Mouse (Mus musculus) bone marrow, adult 2 months (tissue): Measurements from ENCODE around the gene Tas2r123. TPM values are rescaled to one million over a fixed set of nuclear protein-coding genes. Genes with fewer than 3 reads are reported as not detected.

Experiments used
- H3K27ac ChIP-seq: fragments of 200-500 bp; 2 replicates; pipeline ENCODE4 v1.5.1; 2012; ENCODE audit warnings: low read depth, mild to moderate bottlenecking, control low read depth, inconsistent platforms, low read length; ENCODE audit not compliant: control insufficient read depth, poor library complexity, insufficient read depth
- H3K4me1 ChIP-seq: fragments of 200-500 bp; 2 replicates; pipeline ENCODE4 v1.6.1; 2011; ENCODE audit warnings: low read length; ENCODE audit not compliant: control insufficient read depth, insufficient read depth
- H3K4me3 ChIP-seq: fragments of 200-500 bp; replicated peaks from 2 replicates; pipeline ENCODE3; 2011; ENCODE audit warnings: mild to moderate bottlenecking, low read depth, low read length, control low read depth; ENCODE audit not compliant: control insufficient read depth
- CTCF ChIP-seq: fragments of 200-500 bp; IDR thresholded peaks from 2 replicates; pipeline ENCODE4 v1.5.1; 2011; ENCODE audit warnings: low read length, control low read depth; ENCODE audit not compliant: control insufficient read depth, insufficient read depth
- POLR2A ChIP-seq: fragments of 200-500 bp; IDR thresholded peaks from 2 replicates; pipeline ENCODE4 v1.6.1; 2011; ENCODE audit warnings: low read depth, mild to moderate bottlenecking, control low read depth, low read length, borderline replicate concordance; ENCODE audit not compliant: control insufficient read depth
- WGBS: fragments of 180-500 bp; shearing (Covaris S2); methylation state at CpG from one replicate; pipeline ENCODE4 v1.1.7; 2018; 5-methylcytosine and 5-hydroxymethylcytosine counted together
- polyA plus RNA-seq: library from polyadenylated mRNA; stranded (reverse); fragments of >200 nt; gene quantifications from 2 replicates; pipeline ENCODE4 v1.2.4, GENCODE M21; 2011; ENCODE audit warnings: low replicate concordance; ENCODE audit not compliant: missing spikeins, insufficient read depth, insufficient read length

Tas2r123 gene
- polyA plus RNA-seq: not detected in 2 replicates

- WGBS: 79% methylated on average over 1 of the region's 1 CpGs
- H3K4me3 ChIP-seq: no peak within 1 kb of the TSS
- no peak within 1 kb of the TSS for H3K27ac ChIP-seq
- TF ChIP-seq POLR2A (no peak), CTCF (no peak)
- no peaks in the 10 kb centered on the region for H3K4me1 ChIP-seq
These were observed at the start of gene Tas2r123 for GRCm38 (mm10) chr6:132846842-132847241. Gene Tas2r123 (plus strand): TSS chr6:132847142.

DNA sequence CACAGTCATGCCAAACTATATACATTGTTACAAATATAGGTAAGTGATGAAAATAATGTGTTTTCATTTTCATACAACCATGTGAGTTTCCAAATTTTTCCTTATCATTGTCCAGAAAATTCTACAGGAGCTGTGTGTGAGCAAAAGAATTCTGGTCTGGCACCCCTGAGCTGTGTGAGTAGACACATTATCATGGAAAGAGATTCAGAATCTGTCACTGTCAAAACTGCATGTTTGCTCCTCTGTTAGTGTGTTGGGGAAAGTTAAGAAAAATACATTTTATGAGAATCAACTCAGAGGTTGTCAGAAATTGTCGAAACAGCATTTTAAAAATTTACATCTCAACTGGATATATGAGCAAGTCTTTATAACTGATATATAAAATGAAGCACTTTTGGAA is 44.4 kb upstream of the Tas2r123 start, which contains the start of gene Tas2r117:
Gene Tas2r117 (plus strand): TSS at position 301 of the 400 bp plus-strand sequence.
- H3K4me3 ChIP-seq: no peak within 1 kb of the TSS
- WGBS: 74% methylated on average over 1 of the region's 1 CpGs
- TF ChIP-seq POLR2A (no peak), CTCF (no peak)
- no peaks in the 10 kb centered on the region for H3K4me1 ChIP-seq
- no peak within 1 kb of the TSS for H3K27ac ChIP-seq

DNA sequence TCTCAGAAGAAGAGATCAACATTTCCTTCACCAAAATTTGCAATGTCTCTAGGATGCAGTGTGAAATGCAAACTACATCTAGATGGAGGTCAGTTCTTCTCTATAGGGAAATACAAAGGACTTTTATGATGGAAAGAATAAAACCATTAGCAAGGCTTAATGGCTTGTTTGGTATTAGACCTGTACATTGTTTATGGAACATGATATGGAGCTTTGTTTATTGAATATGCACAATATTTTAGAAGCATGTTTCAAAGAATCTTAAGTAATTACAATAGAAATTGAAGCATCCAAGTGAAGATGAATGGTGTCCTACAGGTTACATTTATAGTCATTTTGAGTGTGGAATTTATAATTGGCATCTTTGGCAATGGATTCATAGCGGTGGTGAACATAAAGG is 8.2 kb downstream of the Tas2r123 start, which contains the start of gene Tas2r116:
Gene Tas2r116 (plus strand): TSS at position 301 of the 400 bp plus-strand sequence.
- TF ChIP-seq CTCF (no peak), POLR2A (no peak)
- Histone ChIP-seq H3K4me1 (no peaks in the 10 kb centered on the region), H3K4me3 (no peak within 1 kb of the TSS), H3K27ac (no peak within 1 kb of the TSS)
- WGBS: 64% methylated on average over 1 of the region's 1 CpGs

DNA sequence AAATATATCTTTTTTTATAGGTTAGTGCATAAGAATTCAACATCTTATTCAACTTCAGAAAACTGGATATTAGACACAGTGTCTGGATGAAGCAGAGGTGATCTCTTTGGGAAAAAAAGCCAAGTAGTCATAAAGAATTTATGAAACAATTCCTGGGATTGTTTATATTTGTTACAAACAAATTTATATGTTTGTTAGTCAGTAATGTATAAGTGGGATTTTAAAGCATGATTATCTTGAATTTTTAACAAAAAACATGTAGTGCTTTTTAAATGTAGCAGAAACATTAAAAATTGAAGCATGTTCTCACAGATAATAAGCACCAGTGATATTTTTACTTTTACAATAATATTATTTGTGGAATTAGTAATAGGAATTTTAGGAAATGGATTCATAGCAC is 20.8 kb downstream of the Tas2r123 start, which contains the start of gene Tas2r110:
Gene Tas2r110 (plus strand): TSS at position 301 of the 400 bp plus-strand sequence.
- Histone ChIP-seq H3K4me1 (no peaks in the 10 kb centered on the region), H3K27ac (no peak within 1 kb of the TSS)
- TF ChIP-seq CTCF: no peak
- no peak for TF ChIP-seq POLR2A

DNA sequence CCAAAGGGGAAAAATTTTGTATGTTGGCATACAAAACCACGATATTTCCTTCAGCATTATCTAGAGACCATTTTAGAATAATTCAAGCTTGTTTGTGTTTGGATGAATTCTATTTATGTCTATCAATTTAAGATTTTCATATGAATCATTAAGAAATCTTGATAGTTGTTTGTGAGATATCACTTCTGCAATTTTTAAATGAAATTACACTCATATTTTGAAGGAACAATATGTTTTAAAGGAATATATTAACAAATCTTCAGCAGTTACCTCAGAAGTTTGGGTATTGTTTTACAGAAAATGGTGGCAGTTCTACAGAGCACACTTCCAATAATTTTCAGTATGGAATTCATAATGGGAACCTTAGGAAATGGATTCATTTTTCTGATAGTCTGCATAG is 45.8 kb downstream of the Tas2r123 start, which contains the start of gene Tas2r113:
Gene Tas2r113 (plus strand): TSS at position 301 of the 400 bp plus-strand sequence.
- H3K27ac ChIP-seq: no peak within 1 kb of the TSS
- no peak within 1 kb of the TSS for H3K4me3 ChIP-seq
- WGBS: 51% methylated on average over 1 of the region's 1 CpGs
- TF ChIP-seq CTCF: no peak
- no peak for TF ChIP-seq POLR2A
- no peaks in the 10 kb centered on the region for H3K4me1 ChIP-seq

More for the DNA sequence above, 20.8 kb downstream of the Tas2r123 start, which contains the start of gene Tas2r110:
- no peak within 1 kb of the TSS for H3K4me3 ChIP-seq

Other genes starting within 250 kb of the Tas2r123 start
- not detected in 2 replicates for gene A630073D07Rik, start 195.6 kb upstream of the Tas2r123 start, polyA plus RNA-seq
- not detected in 2 replicates for gene Tas2r120, start 190.2 kb upstream of the Tas2r123 start, polyA plus RNA-seq
- gene Tas2r121, start 146.1 kb upstream of the Tas2r123 start, polyA plus RNA-seq: not detected in 2 replicates
- gene Tas2r122, start 135.2 kb upstream of the Tas2r123 start, polyA plus RNA-seq: not detected in 2 replicates
- gene Tas2r115, start 109.1 kb upstream of the Tas2r123 start, polyA plus RNA-seq: not detected in 2 replicates
- not detected in 2 replicates for gene Tas2r124, start 92.4 kb upstream of the Tas2r123 start, polyA plus RNA-seq
- not detected in 2 replicates for gene Tas2r102, start 85.0 kb upstream of the Tas2r123 start, polyA plus RNA-seq
- gene Tas2r136, start 69.0 kb upstream of the Tas2r123 start, polyA plus RNA-seq: not detected in 2 replicates
- not detected in 2 replicates for gene Tas2r117, start 44.3 kb upstream of the Tas2r123 start, polyA plus RNA-seq
- gene Tas2r116, start 8.3 kb downstream of the Tas2r123 start, polyA plus RNA-seq: not detected in 2 replicates
- gene Tas2r110, start 20.9 kb downstream of the Tas2r123 start, polyA plus RNA-seq: not detected in 2 replicates
- gene Tas2r113, start 45.9 kb downstream of the Tas2r123 start, polyA plus RNA-seq: not detected in 2 replicates
- not detected in 2 replicates for gene Tas2r125, start 62.5 kb downstream of the Tas2r123 start, polyA plus RNA-seq
- not detected in 2 replicates for gene Tas2r129, start 104.0 kb downstream of the Tas2r123 start, polyA plus RNA-seq
- gene Tas2r131, start 110.8 kb downstream of the Tas2r123 start, polyA plus RNA-seq: not detected in 2 replicates
- gene Tas2r109, start 133.8 kb downstream of the Tas2r123 start, polyA plus RNA-seq: not detected in 2 replicates
- gene Tas2r103, start 190.0 kb downstream of the Tas2r123 start, polyA plus RNA-seq: not detected in 2 replicates
- gene Tas2r140, start 208.7 kb downstream of the Tas2r123 start, polyA plus RNA-seq: not detected in 2 replicates